Mouse (Mus musculus) lung, embryonic 14.5 days (tissue): Measurements from ENCODE around the gene Jak3. TPM values are rescaled to one million over a fixed set of nuclear protein-coding genes. Genes with fewer than 3 reads are reported as not detected.

Experiments used
- ATAC-seq: fragments of 200-750 bp; cut with Nextera tagmentation; 2 replicates; pipeline ENCODE4 v1.8.0; 2017; ENCODE audit warnings: mild to moderate bottlenecking, moderate TSS enrichment, moderate library complexity; ENCODE audit not compliant: insufficient read depth
- DNase-seq: peaks from one replicate; pipeline ENCODE4 v3.0.0-alpha.2; 2015
- H3K27ac ChIP-seq: fragments of 300-500 bp; sonication (generic); 2 replicates; pipeline ENCODE4 v1.5.1; 2014; ENCODE audit warnings: low read depth, mild to moderate bottlenecking, moderate library complexity
- H3K27me3 ChIP-seq: fragments of 300-500 bp; sonication (generic); 2 replicates; pipeline ENCODE4 v1.6.1; 2014; ENCODE audit warnings: low read length, control low read depth; ENCODE audit not compliant: insufficient read depth
- H3K36me3 ChIP-seq: fragments of 300-500 bp; sonication (generic); 2 replicates; pipeline ENCODE4 v1.6.1; 2014; ENCODE audit warnings: control low read depth; ENCODE audit not compliant: insufficient read depth
- H3K4me1 ChIP-seq: fragments of 300-500 bp; sonication (generic); 2 replicates; pipeline ENCODE4 v1.6.1; 2014; ENCODE audit warnings: antibody characterized with exemption, control low read depth; ENCODE audit not compliant: insufficient read depth
- H3K4me2 ChIP-seq: fragments of 300-500 bp; sonication (generic); 2 replicates; pipeline ENCODE4 v1.6.1; 2014; ENCODE audit warnings: mild to moderate bottlenecking
- H3K4me3 ChIP-seq: fragments of 300-500 bp; sonication (generic); 2 replicates; pipeline ENCODE4 v1.5.1; 2014; ENCODE audit warnings: low read depth, low read length
- H3K9ac ChIP-seq: fragments of 300-500 bp; sonication (generic); 2 replicates; pipeline ENCODE4 v1.6.1; 2014
- H3K9me3 ChIP-seq: fragments of 300-500 bp; sonication (generic); 2 replicates; pipeline ENCODE4 v1.6.1; 2016; ENCODE audit warnings: low read depth, low read length, control low read depth
- CTCF ChIP-seq: IDR thresholded peaks from 2 replicates; pipeline ENCODE4 v1.5.1; 2016; ENCODE audit warnings: antibody characterized with exemption, low read depth
- WGBS: fragments of 180-500 bp; shearing (Covaris S2); extraction: QIAGEN DNeasy Blood & Tissue Kit; methylation state at CpG from one replicate; pipeline ENCODE4 v1.1.7; 2014; 5-methylcytosine and 5-hydroxymethylcytosine counted together
- polyA plus RNA-seq: library from polyadenylated mRNA; unstranded; fragments of >200 nt; fragmentation: Nextera tagmentation; extraction: Ambion mirVana; gene quantifications from 2 replicates; pipeline ENCODE4 v1.2.1, GENCODE M21; 2014

The Jak3 gene
- polyA plus RNA-seq, 1 experiment from 2014 or later = 7.8 TPM

DNA sequence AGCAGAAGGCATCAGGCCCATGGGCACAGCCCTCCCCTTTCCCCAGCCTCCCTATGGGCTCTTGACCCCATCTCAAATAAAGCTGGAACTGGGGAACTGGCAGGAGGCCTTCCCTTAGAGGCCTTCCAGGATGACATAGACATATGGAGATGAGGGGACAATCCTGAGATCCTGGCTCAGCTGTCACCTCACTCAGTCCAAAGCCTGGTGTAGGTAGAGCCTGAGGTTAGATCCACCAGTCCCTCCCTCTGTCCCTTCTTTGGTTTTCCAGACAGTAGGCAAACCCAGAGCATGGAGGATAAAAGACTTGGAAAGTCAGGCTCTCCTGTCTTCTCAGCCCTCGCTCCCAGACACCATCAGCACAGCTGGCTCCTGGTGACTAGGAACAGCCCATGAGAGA is 9.2 kb upstream of the Jak3 start:
- Histone ChIP-seq H3K4me3 (no peak overlapping the region), H3K9me3 (no peaks in the 10 kb centered on the region), H3K4me2 (no peak overlapping the region), H3K36me3 (no peaks in the 10 kb centered on the region), H3K9ac (no peak overlapping the region), H3K27ac (no peak overlapping the region), H3K27me3 (0 out of 2 replicates have a peak, but pooled peaks cover 16% of the 10 kb centered on the region), H3K4me1 (peaks cover 3% of the 10 kb centered on the region; the same call in 1 of the 2 replicates)
- TF ChIP-seq CTCF = no peak
- ATAC-seq (no peak), DNase-seq (no peak)
- WGBS = 32% methylated on average over 1 of the region's 1 CpGs

DNA sequence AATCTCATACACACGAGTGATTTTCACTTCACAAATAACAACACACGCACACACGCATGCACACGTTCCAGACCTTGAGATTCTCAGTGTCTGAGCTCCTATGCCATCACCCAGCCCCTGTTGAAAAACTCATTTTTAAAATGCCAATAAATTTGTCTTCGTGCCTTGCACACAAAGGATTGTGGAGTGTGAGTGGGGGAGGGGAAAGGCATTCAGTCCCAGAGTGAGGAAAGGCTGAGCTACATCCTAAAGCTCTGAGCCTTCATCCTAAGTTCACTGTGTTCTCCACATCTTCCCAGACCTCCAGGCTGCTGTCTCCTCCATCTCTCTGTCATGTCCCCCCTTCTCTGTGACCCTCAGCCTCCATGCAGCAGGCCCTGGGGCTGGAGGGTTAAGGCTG is 8.8 kb upstream of the Jak3 start:
- DNase-seq = no peak

DNA sequence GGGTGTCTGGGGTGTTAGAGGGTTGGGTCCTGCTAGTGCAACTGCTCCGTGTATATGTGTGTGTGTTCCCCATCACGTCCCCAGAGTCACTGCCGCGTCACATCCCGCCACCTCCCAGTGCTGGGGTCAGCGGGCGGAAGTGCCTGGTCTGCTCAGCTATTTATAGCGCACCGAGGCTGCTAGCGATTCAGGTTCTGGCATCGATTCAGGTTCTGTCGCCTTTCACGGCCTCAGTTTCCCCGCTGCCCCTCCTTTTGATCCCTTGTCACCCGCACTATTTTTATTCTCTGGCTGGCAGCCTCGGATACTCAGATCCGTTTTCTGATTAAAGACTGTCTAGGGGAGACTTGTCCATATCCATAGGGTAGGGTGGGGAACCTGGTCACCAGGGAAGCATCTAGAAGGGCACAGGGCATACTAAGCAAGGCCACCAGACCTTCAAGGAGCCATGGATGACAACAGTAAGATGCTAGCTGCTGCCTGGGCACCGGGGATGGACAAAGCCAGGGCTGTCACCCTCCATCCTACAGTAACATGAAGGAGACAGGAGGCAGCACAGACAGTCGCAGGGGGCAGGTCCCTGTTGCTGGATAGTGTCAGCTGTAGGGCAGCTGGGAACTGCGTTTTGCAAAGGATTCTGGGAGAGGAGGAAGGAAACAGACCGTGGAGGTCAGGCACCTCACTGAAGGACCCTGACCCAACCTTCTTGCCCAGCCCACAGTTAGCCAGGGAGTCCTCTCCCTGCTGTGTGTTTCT is 7.7 kb upstream of the Jak3 start:
- Histone ChIP-seq H3K4me2 (peak overlapping the region; percentile 42), H3K27me3 (0 out of 2 replicates have a peak, but pooled peaks cover 16% of the 10 kb centered on the region), H3K36me3 (no peaks in the 10 kb centered on the region), H3K9ac (no peak overlapping the region), H3K4me1 (peaks cover 3% of the 10 kb centered on the region; the same call in 1 of the 2 replicates), H3K4me3 (no peak overlapping the region), H3K9me3 (no peaks in the 10 kb centered on the region), H3K27ac (no peak overlapping the region)
- ATAC-seq (no peak), DNase-seq (peak; percentile 69)
- WGBS = 1% methylated on average over 21 of the region's 21 CpGs
- TF ChIP-seq CTCF = no peak

More for the DNA sequence above, 8.8 kb upstream of the Jak3 start:
- Histone ChIP-seq H3K9me3 (no peaks in the 10 kb centered on the region), H3K4me3 (no peak overlapping the region), H3K4me1 (peaks cover 3% of the 10 kb centered on the region; the same call in 1 of the 2 replicates), H3K27me3 (0 out of 2 replicates have a peak, but pooled peaks cover 16% of the 10 kb centered on the region), H3K9ac (no peak overlapping the region), H3K36me3 (no peaks in the 10 kb centered on the region), H3K27ac (no peak overlapping the region), H3K4me2 (no peak overlapping the region)
- ATAC-seq = no peak
- WGBS = 52% methylated on average over 5 of the region's 5 CpGs
- no peak for TF ChIP-seq CTCF

DNA sequence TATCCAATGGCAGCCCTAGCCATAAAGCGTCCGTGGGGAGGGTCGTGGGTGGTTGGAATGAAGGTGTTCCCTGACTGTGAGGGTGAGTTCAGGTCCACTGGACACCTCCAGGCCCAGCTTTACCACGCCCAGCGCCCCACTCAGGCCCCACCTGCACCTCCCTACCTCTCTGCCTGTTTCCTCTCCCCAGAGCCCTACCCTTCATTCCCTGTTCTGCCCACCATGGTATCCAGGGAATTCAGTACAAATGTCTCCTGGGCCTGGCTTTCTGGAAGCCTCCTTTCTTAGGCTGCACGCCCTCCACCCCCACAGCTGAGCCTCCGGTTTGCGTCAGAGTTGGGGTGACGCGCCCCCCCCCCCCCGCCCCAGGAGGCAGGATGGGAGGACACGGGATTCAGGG is 5.9 kb upstream of the Jak3 start:
- 0 out of 2 replicates have a peak, but pooled peaks cover 16% of the 10 kb centered on the region for H3K27me3 ChIP-seq
- H3K9me3 ChIP-seq = no peaks in the 10 kb centered on the region
- ATAC-seq (no peak), DNase-seq (no peak)
- H3K9ac ChIP-seq = no peak overlapping the region
- H3K27ac ChIP-seq = no peak overlapping the region
- H3K4me3 ChIP-seq = peak overlapping the region; percentile 38
- 8% methylated on average over 11 of the region's 12 CpGs for WGBS
- TF ChIP-seq CTCF = no peak
- H3K36me3 ChIP-seq = no peaks in the 10 kb centered on the region
- peak overlapping the region; percentile 91 for H3K4me2 ChIP-seq
- peaks cover 3% of the 10 kb centered on the region; the same call in 1 of the 2 replicates for H3K4me1 ChIP-seq

DNA sequence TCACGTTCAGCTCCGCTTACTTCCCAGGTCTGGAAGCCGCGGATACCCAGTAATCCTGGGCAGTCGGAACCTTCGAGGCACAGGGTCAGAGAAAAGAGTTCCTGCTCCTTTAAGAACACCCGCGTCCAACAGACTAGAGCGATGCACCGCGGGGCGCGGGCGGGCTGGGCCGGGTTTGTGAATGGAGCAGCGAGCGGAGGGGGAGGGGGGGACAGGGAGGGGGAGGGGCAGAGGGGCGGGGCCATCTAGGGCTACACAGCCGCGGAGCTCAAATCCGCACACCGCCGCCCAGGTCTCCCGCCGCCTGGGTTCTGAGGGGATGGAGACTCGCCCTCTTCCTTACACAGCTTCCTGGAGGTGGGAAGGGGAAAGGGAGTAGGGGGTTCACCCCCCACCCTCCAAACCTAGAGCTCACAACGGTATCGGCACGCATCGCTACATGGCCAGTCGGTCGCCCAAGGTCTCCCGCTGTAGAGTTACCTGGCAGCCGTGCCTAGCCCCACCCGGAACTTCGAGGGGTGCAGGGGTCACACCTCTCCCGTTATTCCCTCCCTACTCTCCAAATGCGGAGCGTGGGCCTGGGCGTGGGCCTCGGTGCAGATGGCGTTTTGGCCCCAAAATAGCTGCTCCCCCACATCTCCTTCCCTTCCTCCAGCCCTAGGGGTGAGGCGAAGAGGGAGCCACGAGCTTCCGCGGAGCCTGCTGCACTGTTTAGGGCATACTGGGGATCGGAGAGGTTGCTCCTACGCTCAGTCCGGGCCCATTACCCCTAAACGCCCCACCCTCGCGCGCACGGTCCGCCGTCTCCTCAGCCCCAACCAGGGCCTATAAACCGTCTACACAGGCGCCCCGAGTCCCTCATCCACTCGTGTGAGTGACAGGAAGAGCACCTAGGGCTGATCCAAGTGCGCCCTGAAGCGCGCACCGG is 5.2 kb upstream of the Jak3 start:
- no peaks in the 10 kb centered on the region for H3K9me3 ChIP-seq
- peak overlapping the region; percentile 91 for H3K4me2 ChIP-seq
- peak; percentile 48 for ATAC-seq
- TF ChIP-seq CTCF = no peak
- peak; percentile 68 for DNase-seq
- peaks cover 3% of the 10 kb centered on the region; the same call in 1 of the 2 replicates for H3K4me1 ChIP-seq
- H3K9ac ChIP-seq = no peak overlapping the region
- 0 out of 2 replicates have a peak, but pooled peaks cover 16% of the 10 kb centered on the region for H3K27me3 ChIP-seq
- no peaks in the 10 kb centered on the region for H3K36me3 ChIP-seq
- under 1% methylated on average over 61 of the region's 64 CpGs for WGBS
- peak overlapping the region; percentile 38 for H3K4me3 ChIP-seq
- no peak overlapping the region for H3K27ac ChIP-seq

DNA sequence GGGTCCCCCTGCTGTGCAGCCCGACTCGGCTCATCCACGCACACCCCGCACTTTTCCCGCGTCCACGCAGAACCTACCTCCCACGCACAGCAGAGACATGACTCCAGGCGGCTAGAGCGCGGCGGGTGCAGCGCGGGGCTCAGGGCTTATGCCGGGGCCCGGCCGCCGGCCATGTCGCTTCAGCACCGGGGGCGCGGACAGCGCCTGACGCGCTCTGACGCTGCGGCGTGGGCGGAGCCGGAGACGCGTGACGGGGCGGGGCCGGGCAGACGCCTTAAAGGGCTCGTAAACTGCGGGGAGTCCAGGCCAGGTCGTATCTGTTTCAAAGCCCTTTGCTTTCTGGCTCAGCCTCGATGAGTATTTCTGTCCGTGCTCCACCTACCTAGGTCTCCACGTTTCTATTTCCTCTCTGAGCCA is 4.5 kb upstream of the Jak3 start, which contains the start of gene Unc13a:
TSS of gene Unc13a (minus strand) at position 209 of the 417 bp plus-strand sequence.
- ATAC-seq (peak; percentile 75), DNase-seq (peak; percentile 95)
- no peaks in the 10 kb centered on the region for H3K36me3 ChIP-seq
- H3K4me3 ChIP-seq = peak within 1 kb of the TSS; percentile 38
- peak within 1 kb of the TSS; percentile 7; the same call in 1 of the 2 replicates for H3K9ac ChIP-seq
- no peak within 1 kb of the TSS for H3K27ac ChIP-seq
- peaks cover 3% of the 10 kb centered on the region; the same call in 1 of the 2 replicates for H3K4me1 ChIP-seq
- peak within 1 kb of the TSS; percentile 91 for H3K4me2 ChIP-seq
- 0 out of 2 replicates have a peak, but pooled peaks cover 16% of the 10 kb centered on the region for H3K27me3 ChIP-seq
- TF ChIP-seq CTCF = no peak
- under 1% methylated on average over 42 of the region's 42 CpGs for WGBS
- no peaks in the 10 kb centered on the region for H3K9me3 ChIP-seq
